Comparison of ENCODE assay signal across 18 mouse cellular contexts in genomic region chr11:95225448-95225847, GRCm38 (mm10). TPM values are rescaled to one million over a fixed set of nuclear protein-coding genes. Genes with fewer than 3 reads are reported as not detected.
DNase-seq lines count a peak whose midpoint lies in the region; ATAC-seq lines count a peak whose summit lies in the region.
"Had no signal": no experiment of that assay in that cellular context is flagged by ENCODE, and none has a peak within 500 bp of the region (broad histone marks: within the 10 kb centered on the region; RNA-seq: fewer than 3 reads in every experiment).

No protein-coding gene starts in this region.

- ATAC-seq in kidney, embryonic 16.5 days (ENCODE audit: low FRiP score, low TSS enrichment), result 0 out of 2 replicates have a peak, but pooled peaks have one; percentile 30
- peak; percentile 67 for ATAC-seq in embryonic facial prominence, embryonic 13.5 days (ENCODE audit: insufficient number of reproducible peaks, insufficient read depth, low FRiP score, low TSS enrichment, low read depth)
- 0 out of 2 replicates have a peak, but pooled peaks have one; percentile 42 for ATAC-seq in limb, embryonic 15.5 days (ENCODE audit: insufficient number of reproducible peaks, low FRiP score, low TSS enrichment, low read depth)
- ATAC-seq: CD4-positive, CD25-positive, alpha-beta regulatory T cell, adult 4 months; forebrain, embryonic 16.5 days had no signal

- no peaks in the 10 kb centered on the region for H3K36me3 ChIP-seq in kidney, embryonic 16.5 days (ENCODE audit: insufficient read depth, low read length)
- H3K36me3 ChIP-seq in embryonic facial prominence, embryonic 13.5 days, result no peaks in the 10 kb centered on the region
- no peaks in the 10 kb centered on the region for H3K36me3 ChIP-seq in limb, embryonic 15.5 days
- H3K36me3 ChIP-seq: neural tube, embryonic 15.5 days had no signal

- H3K4me3 ChIP-seq in kidney, embryonic 16.5 days (ENCODE audit: low read length), result no peak overlapping the region
- peak overlapping the region; percentile 36; the same call in 1 of the 2 replicates for H3K4me3 ChIP-seq in embryonic facial prominence, embryonic 13.5 days
- no peak overlapping the region for H3K4me3 ChIP-seq in limb, embryonic 15.5 days
- H3K4me3 ChIP-seq: layer of hippocampus, adult 2 months; neural tube, embryonic 15.5 days had no signal

- H3K4me1 ChIP-seq in kidney, embryonic 16.5 days (ENCODE audit: insufficient read depth, low read length), result peaks cover 23% of the 10 kb centered on the region
- H3K4me1 ChIP-seq in embryonic facial prominence, embryonic 13.5 days, result peaks cover 46% of the 10 kb centered on the region
- H3K4me1 ChIP-seq in limb, embryonic 15.5 days, result peaks cover 29% of the 10 kb centered on the region

- 27% methylated on average over 7 of the region's 7 CpGs for WGBS in kidney, embryonic 16.5 days
- WGBS in embryonic facial prominence, embryonic 13.5 days, result 10% methylated on average over 7 of the region's 7 CpGs
- WGBS in limb, embryonic 15.5 days, result 11% methylated on average over 7 of the region's 7 CpGs

- no peak overlapping the region for H3K9ac ChIP-seq in kidney, embryonic 16.5 days (replicated peaks; ENCODE audit: low read length)
- no peak overlapping the region for H3K9ac ChIP-seq in embryonic facial prominence, embryonic 13.5 days
- no peak overlapping the region for H3K9ac ChIP-seq in limb, embryonic 15.5 days
- H3K9ac ChIP-seq: liver, embryonic 14.5 days; neural tube, embryonic 15.5 days had no signal

- H3K27ac ChIP-seq in kidney, embryonic 16.5 days (ENCODE audit: low read length), result no peak overlapping the region
- peak overlapping the region; percentile 88; the same call in 1 of the 2 replicates for H3K27ac ChIP-seq in embryonic facial prominence, embryonic 13.5 days
- peak overlapping the region; percentile 80 for H3K27ac ChIP-seq in limb, embryonic 15.5 days
- H3K27ac ChIP-seq: layer of hippocampus, adult 2 months; liver, embryonic 14.5 days; neural tube, embryonic 15.5 days had no signal

- H3K9me3 ChIP-seq in kidney, embryonic 16.5 days (ENCODE audit: low read length), result no peaks in the 10 kb centered on the region
- H3K9me3 ChIP-seq in embryonic facial prominence, embryonic 13.5 days, result no peaks in the 10 kb centered on the region
- no peaks in the 10 kb centered on the region for H3K9me3 ChIP-seq in limb, embryonic 15.5 days
- H3K9me3 ChIP-seq: neural tube, embryonic 15.5 days had no signal

- peaks cover 29% of the 10 kb centered on the region for H3K27me3 ChIP-seq in kidney, embryonic 16.5 days (ENCODE audit: insufficient read depth, low read length)
- peaks cover 40% of the 10 kb centered on the region for H3K27me3 ChIP-seq in embryonic facial prominence, embryonic 13.5 days
- peaks cover 34% of the 10 kb centered on the region for H3K27me3 ChIP-seq in limb, embryonic 15.5 days

- DNase-seq in kidney, adult 11 months, result no peak
- DNase-seq in yolk sac, embryonic 10.5 days (ENCODE audit: low spot score), result peak; percentile 60
- DNase-seq in ovary, postnatal 36 days (ENCODE audit: low spot score), result no peak
- no peak for DNase-seq in cerebellum, postnatal 4 days (ENCODE audit: low spot score in 2 of 2)
- DNase-seq: cerebellum, adult 2 months; heart, postnatal 4 days; kidney, adult 18-20 months; right cerebral cortex, adult 18-20 months; thymus, adult 2 months had no signal

- H3K4me2 ChIP-seq in kidney, embryonic 16.5 days (replicated peaks; ENCODE audit: low read depth, low read length), result no peak overlapping the region
- H3K4me2 ChIP-seq in embryonic facial prominence, embryonic 13.5 days, result peak overlapping the region; percentile 64
- H3K4me2 ChIP-seq in limb, embryonic 15.5 days, result no peak overlapping the region
- H3K4me2 ChIP-seq: neural tube, embryonic 15.5 days had no signal

RNA-seq across cellular contexts. Expression of gene Tac4, which starts 35.9 kb away (rescaled TPM):
- 0.12 TPM in 1 of 2 replicates, not detected in the other for polyA plus RNA-seq in kidney, embryonic 16.5 days (2015; fragmentation: Nextera tagmentation; extraction: Ambion mirVana)
- polyA plus RNA-seq in embryonic facial prominence, embryonic 13.5 days (2015; fragmentation: Nextera tagmentation; extraction: Ambion mirVana), result not detected in 2 replicates
- polyA plus RNA-seq in limb, embryonic 15.5 days (2015; fragmentation: Nextera tagmentation; extraction: Ambion mirVana), result 0.12 and 0.32 TPM in 2 replicates
- polyA plus RNA-seq: brain, embryonic 14.5 days; CD4-positive, CD25-positive, alpha-beta regulatory T cell, adult 4 months had no signal
